Mouse (Mus musculus): Measurements from ENCODE around the gene Gm11549. TPM values are rescaled to one million over a fixed set of nuclear protein-coding genes. Genes with fewer than 3 reads are reported as not detected.

Gene Gm11549
- polyA plus RNA-seq (2016; fragmentation: Nextera tagmentation; extraction: Ambion mirVana), result 0.23 TPM in 1 of 2 replicates, not detected in the other

DNA sequence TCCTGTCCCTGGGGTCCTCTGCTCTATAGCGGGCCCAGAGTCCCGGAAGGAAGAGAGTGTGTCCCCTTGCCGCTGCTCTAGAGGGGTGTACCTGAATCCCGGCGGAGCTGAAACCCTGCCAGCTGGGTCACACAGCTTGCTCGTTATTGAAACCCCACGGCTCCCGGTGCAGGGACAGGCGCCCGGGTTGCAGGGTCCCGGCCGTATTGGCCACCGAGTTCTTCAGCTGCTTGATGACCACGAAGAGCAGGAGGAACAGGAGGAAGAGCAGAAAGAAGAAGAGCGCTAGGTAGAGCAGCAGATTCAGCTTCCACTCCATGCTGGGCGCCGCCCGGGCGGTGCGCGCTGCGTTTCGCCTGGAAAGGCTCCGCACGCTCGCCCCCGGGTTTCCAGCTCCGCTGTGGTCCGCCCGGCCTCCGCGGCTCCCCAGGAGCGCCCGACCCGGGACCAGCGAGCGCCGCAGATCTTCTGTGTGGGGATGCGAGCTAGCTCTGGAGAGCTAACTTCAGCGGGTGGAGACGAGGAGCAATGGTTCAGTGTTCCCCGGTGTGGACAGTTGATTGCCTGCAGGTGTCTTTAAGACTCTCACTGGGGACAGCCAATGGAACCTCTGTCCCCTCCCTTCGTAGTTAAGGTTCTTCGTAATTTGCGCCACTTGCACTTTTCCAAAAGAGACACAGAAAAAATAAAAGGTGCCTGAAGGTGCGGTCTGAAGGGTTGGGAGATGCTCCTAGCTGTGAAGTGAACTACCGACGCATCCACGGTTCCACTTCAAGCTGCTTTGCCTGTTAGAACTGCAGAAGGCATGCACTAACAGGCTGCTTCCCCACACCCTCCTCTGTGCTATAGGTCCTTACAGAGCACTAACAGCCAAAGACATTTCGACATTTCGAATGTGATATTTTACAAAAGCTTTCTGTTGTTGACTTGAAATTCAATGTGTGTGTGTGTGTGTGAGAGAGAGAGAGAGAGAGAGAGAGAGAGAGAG is at the start of gene Gm11549:
Gm11549 (minus strand) TSS at position 741 of the 988 bp plus-strand sequence.
- Histone ChIP-seq H3K36me3 (no peaks in the 10 kb centered on the region), H3K27ac (no peak within 1 kb of the TSS), H3K4me2 (peak within 1 kb of the TSS; percentile 91), H3K4me3 (replicated peaks) (peak within 1 kb of the TSS; percentile 48), H3K4me1 (replicated peaks) (peaks cover 10% of the 10 kb centered on the region), H3K27me3 (peaks cover 46% of the 10 kb centered on the region), H3K9ac (replicated peaks) (peak within 1 kb of the TSS; percentile 51), H3K9me3 (no peaks in the 10 kb centered on the region)
- WGBS, result under 1% methylated on average over 51 of the region's 51 CpGs
- peak; percentile 42; the same call in 1 of the 2 replicates for ATAC-seq (ENCODE audit: insufficient number of reproducible peaks, insufficient read depth, low FRiP score, low TSS enrichment, low read depth)

DNA sequence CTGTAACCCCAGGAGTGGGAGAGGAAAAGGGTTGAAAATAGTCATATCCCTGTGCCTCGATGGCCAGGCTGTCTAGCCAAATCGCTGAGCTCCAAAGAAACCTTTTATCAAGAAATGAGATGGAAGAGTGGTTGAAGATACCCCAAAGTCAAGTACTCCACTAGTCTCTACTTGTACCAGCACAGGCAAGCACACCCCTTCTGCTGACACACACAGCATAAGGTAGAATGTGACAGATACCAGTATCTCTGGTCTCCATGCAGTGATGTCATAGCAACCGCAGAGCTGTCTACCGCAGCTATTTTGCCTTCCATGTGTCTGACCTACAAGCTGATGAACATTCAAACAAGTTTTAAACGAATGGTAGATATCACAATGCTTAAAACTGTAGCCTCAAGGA is 48.2 kb upstream of the Gm11549 start:
- Histone ChIP-seq H3K4me3 (replicated peaks) (peak overlapping the region; percentile 79), H3K9ac (replicated peaks) (no peak overlapping the region), H3K4me2 (peak overlapping the region; percentile 82), H3K36me3 (peaks cover 51% of the 10 kb centered on the region), H3K27me3 (no peaks in the 10 kb centered on the region), H3K4me1 (replicated peaks) (peaks cover 17% of the 10 kb centered on the region), H3K27ac (no peak overlapping the region), H3K9me3 (no peaks in the 10 kb centered on the region)
- no peak for ATAC-seq (ENCODE audit: insufficient number of reproducible peaks, insufficient read depth, low FRiP score, low TSS enrichment, low read depth)
- 89% methylated on average over 5 of the region's 5 CpGs for WGBS

DNA sequence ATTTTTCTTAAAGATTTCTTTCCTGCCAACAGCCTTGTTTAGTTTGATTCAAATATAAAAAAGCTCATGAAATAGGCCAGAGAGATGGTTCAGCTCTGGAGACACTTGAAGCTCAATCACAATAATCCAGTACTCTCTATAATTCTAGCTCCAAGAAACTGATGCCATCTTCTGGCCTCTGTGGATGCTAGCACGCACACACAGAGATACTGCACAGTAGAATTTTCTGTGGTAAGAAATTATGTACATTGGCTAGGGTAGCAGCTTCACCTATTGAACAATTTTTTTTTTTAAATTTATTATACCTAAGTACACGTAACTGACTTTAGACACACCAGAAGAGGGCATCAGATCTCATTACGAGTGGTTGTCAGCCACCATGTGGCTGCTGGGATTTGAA is 42.1 kb upstream of the Gm11549 start:
- Histone ChIP-seq H3K9me3 (no peaks in the 10 kb centered on the region), H3K4me3 (replicated peaks) (no peak overlapping the region), H3K9ac (replicated peaks) (no peak overlapping the region), H3K36me3 (peaks cover 88% of the 10 kb centered on the region), H3K4me1 (replicated peaks) (no peaks in the 10 kb centered on the region), H3K27ac (no peak overlapping the region), H3K4me2 (no peak overlapping the region), H3K27me3 (no peaks in the 10 kb centered on the region)
- 91% methylated on average over 3 of the region's 3 CpGs for WGBS
- ATAC-seq (ENCODE audit: insufficient number of reproducible peaks, insufficient read depth, low FRiP score, low TSS enrichment, low read depth), result no peak

DNA sequence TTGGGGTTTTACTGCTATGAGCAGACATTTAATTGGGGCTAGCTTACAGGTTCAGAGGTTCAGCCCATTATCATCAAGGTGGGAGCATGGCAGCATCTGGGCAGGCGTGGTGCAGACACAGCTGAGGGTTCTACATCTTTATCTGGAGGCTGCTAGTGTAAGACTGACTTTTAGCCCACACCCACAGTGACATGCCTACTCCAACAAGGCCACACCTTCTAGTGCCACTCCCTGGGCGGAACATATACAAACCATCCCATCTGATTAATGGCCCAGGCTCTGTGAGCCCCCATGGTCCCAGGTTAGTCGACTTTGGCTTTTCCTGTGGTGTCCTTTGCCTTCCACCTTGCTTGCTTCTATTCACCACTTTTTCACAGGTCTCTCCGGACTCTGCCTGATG is 38.0 kb upstream of the Gm11549 start:
- no peak overlapping the region for H3K9ac ChIP-seq (replicated peaks)
- H3K4me2 ChIP-seq, result no peak overlapping the region
- ATAC-seq (ENCODE audit: insufficient number of reproducible peaks, insufficient read depth, low FRiP score, low TSS enrichment, low read depth), result no peak
- no peak overlapping the region for H3K27ac ChIP-seq
- no peaks in the 10 kb centered on the region for H3K27me3 ChIP-seq
- H3K4me3 ChIP-seq (replicated peaks), result no peak overlapping the region
- H3K9me3 ChIP-seq, result no peaks in the 10 kb centered on the region
- WGBS, result 84% methylated on average over 4 of the region's 4 CpGs
- no peaks in the 10 kb centered on the region for H3K4me1 ChIP-seq (replicated peaks)
- peaks cover 90% of the 10 kb centered on the region for H3K36me3 ChIP-seq

DNA sequence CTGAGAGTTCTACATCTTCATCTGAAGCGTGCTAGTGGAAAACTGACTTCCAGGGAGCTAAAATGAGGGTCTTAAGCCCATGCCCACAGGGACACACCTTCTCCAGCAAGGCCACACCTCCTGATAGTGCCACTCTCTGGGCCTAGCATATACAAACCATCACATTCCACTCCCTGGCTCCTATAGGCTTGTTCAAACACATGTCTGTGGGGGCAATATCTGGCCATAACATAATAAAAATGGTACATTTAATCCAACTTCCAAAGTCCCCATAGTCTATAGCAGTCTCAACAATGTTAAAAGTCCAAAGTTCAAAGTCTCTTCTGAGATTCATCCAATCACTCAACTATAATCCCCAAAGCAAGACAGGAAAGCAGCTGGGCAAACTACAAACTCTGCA is 36.0 kb upstream of the Gm11549 start:
- 87% methylated on average over 1 of the region's 1 CpGs for WGBS
- Histone ChIP-seq H3K27me3 (no peaks in the 10 kb centered on the region), H3K9ac (replicated peaks) (no peak overlapping the region), H3K4me3 (replicated peaks) (no peak overlapping the region), H3K4me1 (replicated peaks) (peaks cover 2% of the 10 kb centered on the region; the same call in 1 of the 2 replicates), H3K36me3 (peaks cover 79% of the 10 kb centered on the region), H3K27ac (no peak overlapping the region), H3K4me2 (no peak overlapping the region), H3K9me3 (no peaks in the 10 kb centered on the region)
- no peak for ATAC-seq (ENCODE audit: insufficient number of reproducible peaks, insufficient read depth, low FRiP score, low TSS enrichment, low read depth)

DNA sequence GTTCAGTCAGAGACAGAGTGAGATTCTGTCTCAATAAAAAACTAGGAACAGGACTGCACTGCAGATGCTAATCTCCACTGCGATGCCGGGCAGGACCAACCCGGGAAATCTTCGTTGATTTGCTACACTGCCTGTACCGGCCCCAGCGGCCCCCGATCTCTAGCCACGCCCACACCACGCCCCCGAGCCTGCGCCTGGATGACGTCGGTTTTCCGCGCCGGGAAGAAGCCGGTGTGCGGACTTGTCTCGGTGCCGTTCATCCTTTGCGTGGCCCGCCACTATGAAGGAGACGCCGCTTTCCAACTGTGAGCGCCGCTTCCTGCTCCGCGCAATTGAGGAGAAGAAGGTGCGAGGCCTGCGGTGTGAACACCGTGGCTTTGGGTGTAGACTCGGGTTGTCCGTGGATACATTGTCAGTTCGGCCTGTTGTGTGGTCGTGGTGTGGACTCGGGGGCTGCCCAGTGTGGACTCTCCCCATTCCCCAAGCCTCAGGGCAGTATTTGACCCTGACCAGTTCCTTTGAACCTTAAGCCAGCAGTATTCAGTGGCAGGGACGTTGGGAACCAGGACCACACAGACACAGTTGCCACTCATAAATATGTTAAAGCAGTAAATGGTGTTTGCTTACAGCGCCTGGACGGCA is 30.9 kb upstream of the Gm11549 start, which contains the start of gene Exosc9:
Exosc9 (plus strand) TSS at position 201 of the 642 bp plus-strand sequence.
- Histone ChIP-seq H3K27me3 (no peaks in the 10 kb centered on the region), H3K27ac (no peak within 1 kb of the TSS), H3K4me2 (peak within 1 kb of the TSS; percentile 73), H3K4me1 (replicated peaks) (peaks cover 6% of the 10 kb centered on the region; the same call in 1 of the 2 replicates), H3K9ac (replicated peaks) (peak within 1 kb of the TSS; percentile 75), H3K36me3 (peaks cover 38% of the 10 kb centered on the region), H3K4me3 (replicated peaks) (peak within 1 kb of the TSS; percentile 91), H3K9me3 (no peaks in the 10 kb centered on the region)
- peak; percentile 94 for ATAC-seq (ENCODE audit: insufficient number of reproducible peaks, insufficient read depth, low FRiP score, low TSS enrichment, low read depth)
- under 1% methylated on average over 39 of the region's 39 CpGs for WGBS

DNA sequence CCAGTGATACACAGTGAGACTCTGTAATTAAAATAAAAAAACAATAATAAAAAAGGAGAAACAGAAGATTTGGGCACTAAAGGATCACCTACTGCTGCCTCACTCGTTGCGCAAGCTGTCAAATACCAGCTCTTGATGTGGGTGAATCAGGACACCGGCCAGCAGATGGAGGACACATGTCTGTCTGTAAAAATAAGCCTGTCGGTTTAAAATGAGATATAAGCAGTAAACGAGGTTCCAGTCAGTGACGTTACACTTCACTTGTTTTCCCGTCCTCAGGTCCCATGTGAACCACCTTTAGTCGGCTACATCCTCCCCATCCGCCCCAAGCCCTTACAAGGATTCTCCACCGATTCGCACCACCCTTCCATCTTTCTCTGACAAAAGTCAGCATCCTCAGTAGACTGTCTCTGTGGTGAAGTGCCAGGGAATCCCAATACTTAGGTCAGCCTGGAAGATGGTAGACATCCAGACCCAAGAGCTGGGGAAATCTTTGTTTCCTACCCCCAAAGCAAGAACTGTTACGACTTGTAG is 30.3 kb upstream of the Gm11549 start:
- 21% methylated on average over 12 of the region's 12 CpGs for WGBS
- Histone ChIP-seq H3K9ac (replicated peaks) (peak overlapping the region; percentile 75), H3K4me3 (replicated peaks) (peak overlapping the region; percentile 91), H3K4me2 (peak overlapping the region; percentile 73), H3K4me1 (replicated peaks) (peaks cover 6% of the 10 kb centered on the region; the same call in 1 of the 2 replicates), H3K27me3 (no peaks in the 10 kb centered on the region), H3K27ac (no peak overlapping the region), H3K36me3 (peaks cover 32% of the 10 kb centered on the region), H3K9me3 (no peaks in the 10 kb centered on the region)
- peak; percentile 28; the same call in 1 of the 2 replicates for ATAC-seq (ENCODE audit: insufficient number of reproducible peaks, insufficient read depth, low FRiP score, low TSS enrichment, low read depth)

DNA sequence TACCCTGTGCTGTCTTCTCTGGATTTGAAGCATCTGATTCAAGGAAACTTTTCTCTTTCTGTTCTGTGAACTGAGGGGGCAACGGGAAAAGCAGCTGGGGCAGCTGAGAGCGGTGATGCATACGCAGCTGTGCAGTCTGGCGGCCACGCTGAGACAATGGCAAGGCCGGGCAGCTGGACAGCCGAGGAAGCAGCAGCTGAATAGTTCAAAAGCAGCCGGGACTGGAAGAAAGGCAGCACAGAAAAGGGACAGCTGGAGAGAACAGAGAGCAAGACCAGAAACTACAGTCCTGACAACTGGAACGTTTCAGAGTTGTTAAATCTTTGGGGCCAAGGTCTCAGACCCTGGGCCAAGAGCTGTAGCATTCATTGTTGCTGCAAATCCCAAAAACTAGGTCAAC is 29.7 kb upstream of the Gm11549 start:
- peaks cover 6% of the 10 kb centered on the region; the same call in 1 of the 2 replicates for H3K4me1 ChIP-seq (replicated peaks)
- peaks cover 26% of the 10 kb centered on the region for H3K36me3 ChIP-seq
- H3K4me2 ChIP-seq, result peak overlapping the region; percentile 73
- H3K4me3 ChIP-seq (replicated peaks), result 0 out of 2 replicates have a peak overlapping the region, but pooled peaks have one; percentile 91
- 64% methylated on average over 9 of the region's 9 CpGs for WGBS
- H3K9me3 ChIP-seq, result no peaks in the 10 kb centered on the region
- ATAC-seq (ENCODE audit: insufficient number of reproducible peaks, insufficient read depth, low FRiP score, low TSS enrichment, low read depth), result no peak
- no peak overlapping the region for H3K9ac ChIP-seq (replicated peaks)
- H3K27ac ChIP-seq, result no peak overlapping the region
- no peaks in the 10 kb centered on the region for H3K27me3 ChIP-seq

DNA sequence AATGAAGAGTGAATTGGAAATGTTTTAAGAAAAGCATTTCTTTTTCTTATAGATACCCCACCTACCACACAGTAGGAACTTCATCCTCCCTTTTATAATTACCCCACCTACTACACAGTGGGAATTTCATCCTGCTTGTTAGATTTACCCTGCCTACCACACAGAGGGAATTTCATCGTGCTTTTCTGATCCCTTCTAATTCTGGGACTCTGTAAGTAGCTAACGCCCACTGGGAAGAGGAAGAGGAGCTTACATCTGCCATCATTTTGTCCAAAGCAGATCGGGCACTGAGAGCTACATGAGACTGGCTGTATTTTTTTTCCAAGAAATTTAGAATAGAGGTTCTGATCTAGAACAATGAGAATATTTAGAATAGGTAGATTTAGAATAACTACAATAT is 23.3 kb upstream of the Gm11549 start:
- no peaks in the 10 kb centered on the region for H3K36me3 ChIP-seq
- H3K4me1 ChIP-seq (replicated peaks), result no peaks in the 10 kb centered on the region
- no peak for ATAC-seq (ENCODE audit: insufficient number of reproducible peaks, insufficient read depth, low FRiP score, low TSS enrichment, low read depth)
- H3K27ac ChIP-seq, result no peak overlapping the region
- no peaks in the 10 kb centered on the region for H3K27me3 ChIP-seq
- 77% methylated on average over 3 of the region's 3 CpGs for WGBS
- H3K4me3 ChIP-seq (replicated peaks), result no peak overlapping the region
- H3K9me3 ChIP-seq, result no peaks in the 10 kb centered on the region
- no peak overlapping the region for H3K4me2 ChIP-seq
- H3K9ac ChIP-seq (replicated peaks), result no peak overlapping the region

DNA sequence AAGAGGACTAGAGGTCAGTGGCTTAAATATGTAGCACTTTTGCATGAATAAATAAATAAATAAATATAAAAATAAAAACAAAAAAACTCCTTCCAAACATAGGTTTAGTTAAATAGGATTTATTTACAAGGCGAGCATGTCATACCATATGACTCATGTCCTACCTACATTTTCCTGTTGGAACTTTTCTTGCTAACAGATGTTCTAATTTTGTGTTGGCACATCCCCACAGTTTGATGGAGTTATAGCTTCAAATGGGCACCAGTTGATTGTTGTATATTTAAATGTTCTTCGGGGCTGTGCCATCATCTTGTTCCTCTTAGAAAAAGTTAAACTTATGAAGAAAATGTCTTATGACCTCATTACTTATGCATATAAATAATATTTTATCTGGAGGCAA is 19.8 kb upstream of the Gm11549 start:
- Histone ChIP-seq H3K36me3 (no peaks in the 10 kb centered on the region), H3K27me3 (no peaks in the 10 kb centered on the region), H3K9ac (replicated peaks) (no peak overlapping the region), H3K27ac (no peak overlapping the region), H3K4me2 (no peak overlapping the region), H3K9me3 (no peaks in the 10 kb centered on the region), H3K4me1 (replicated peaks) (no peaks in the 10 kb centered on the region), H3K4me3 (replicated peaks) (no peak overlapping the region)
- no peak for ATAC-seq (ENCODE audit: insufficient number of reproducible peaks, insufficient read depth, low FRiP score, low TSS enrichment, low read depth)
- WGBS, result 86% methylated on average over 2 of the region's 2 CpGs

DNA sequence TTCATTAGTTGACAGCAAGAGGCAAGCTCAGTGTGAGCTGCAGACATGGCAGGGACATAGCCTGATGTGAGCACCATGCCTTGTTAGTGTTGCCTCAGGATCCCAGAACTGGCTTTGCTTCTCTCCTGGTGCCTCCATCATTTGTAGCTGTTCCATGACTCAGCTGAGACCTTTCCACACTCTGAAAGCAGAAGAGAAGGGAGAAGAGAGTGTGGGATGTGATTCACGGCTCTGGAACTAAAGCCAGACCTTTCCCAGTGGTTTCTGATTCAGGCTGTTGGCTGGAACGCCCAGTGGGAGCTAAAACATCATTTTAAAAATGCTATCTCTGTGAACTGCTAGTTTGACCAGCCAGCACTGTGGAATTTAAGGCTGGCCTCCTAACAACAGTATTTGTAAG is 19.1 kb upstream of the Gm11549 start:
- no peak for ATAC-seq (ENCODE audit: insufficient number of reproducible peaks, insufficient read depth, low FRiP score, low TSS enrichment, low read depth)
- H3K4me2 ChIP-seq, result no peak overlapping the region
- H3K36me3 ChIP-seq, result no peaks in the 10 kb centered on the region
- no peak overlapping the region for H3K27ac ChIP-seq
- H3K9me3 ChIP-seq, result no peaks in the 10 kb centered on the region
- H3K9ac ChIP-seq (replicated peaks), result no peak overlapping the region
- no peaks in the 10 kb centered on the region for H3K27me3 ChIP-seq
- WGBS, result 65% methylated on average over 2 of the region's 2 CpGs
- no peaks in the 10 kb centered on the region for H3K4me1 ChIP-seq (replicated peaks)
- H3K4me3 ChIP-seq (replicated peaks), result no peak overlapping the region
